Mouse (Mus musculus) CH12.LX (cell line): ENCODE results near the gene Fgfr2.

Experiments used
- CTCF ChIP-seq, 2 experiments: IDR thresholded peaks in 1 of 2; conservative IDR thresholded peaks in 1 of 2; 2 replicates each; pipeline ENCODE4 v1.5.1; 2011 to 2012; ENCODE audit warnings: low read depth in 2 of 2, low read length in 2 of 2, improper control_type of control experiment in 1 of 2, inconsistent platforms in 1 of 2, mild to moderate bottlenecking in 1 of 2, moderate library complexity in 1 of 2
- E2F4 ChIP-seq: IDR thresholded peaks from 2 replicates; pipeline ENCODE4 v1.6.1; 2011; ENCODE audit warnings: low read depth, low read length, improper control_type of control experiment; ENCODE audit not compliant: insufficient replicate concordance
- EP300 ChIP-seq: IDR thresholded peaks from 2 replicates; pipeline ENCODE4 v1.6.1; 2011; ENCODE audit warnings: low read length, improper control_type of control experiment
- HCFC1 ChIP-seq: IDR thresholded peaks from 2 replicates; pipeline ENCODE4 v1.6.1; 2012; ENCODE audit warnings: low read depth, mild to moderate bottlenecking, inconsistent platforms, low read length, improper control_type of control experiment
- KAT2A ChIP-seq: IDR thresholded peaks from 2 replicates; pipeline ENCODE4 v1.6.1; 2012; ENCODE audit warnings: low read length, improper control_type of control experiment, inconsistent platforms; ENCODE audit not compliant: insufficient replicate concordance
- MAFK ChIP-seq: IDR thresholded peaks from 2 replicates; pipeline ENCODE4 v1.6.1; 2011; ENCODE audit warnings: low read length, improper control_type of control experiment; ENCODE audit not compliant: insufficient replicate concordance
- MAX ChIP-seq: IDR thresholded peaks from 2 replicates; pipeline ENCODE4 v1.6.1; 2011; ENCODE audit warnings: low read length, improper control_type of control experiment
- NRF1 ChIP-seq: IDR thresholded peaks from 2 replicates; pipeline ENCODE4 v1.6.1; 2014; ENCODE audit warnings: low read depth, mild to moderate bottlenecking, inconsistent platforms, low read length, improper control_type of control experiment, moderate library complexity
- POLR2A ChIP-seq: IDR thresholded peaks from 2 replicates; pipeline ENCODE4 v1.6.1; 2011; ENCODE audit warnings: low read depth, mild to moderate bottlenecking, improper control_type of control experiment, low read length
- USF1 ChIP-seq: IDR thresholded peaks from 2 replicates; pipeline ENCODE4 v1.6.1; 2014; ENCODE audit warnings: low read depth, mild to moderate bottlenecking, inconsistent platforms, low read length, improper control_type of control experiment

DNA sequence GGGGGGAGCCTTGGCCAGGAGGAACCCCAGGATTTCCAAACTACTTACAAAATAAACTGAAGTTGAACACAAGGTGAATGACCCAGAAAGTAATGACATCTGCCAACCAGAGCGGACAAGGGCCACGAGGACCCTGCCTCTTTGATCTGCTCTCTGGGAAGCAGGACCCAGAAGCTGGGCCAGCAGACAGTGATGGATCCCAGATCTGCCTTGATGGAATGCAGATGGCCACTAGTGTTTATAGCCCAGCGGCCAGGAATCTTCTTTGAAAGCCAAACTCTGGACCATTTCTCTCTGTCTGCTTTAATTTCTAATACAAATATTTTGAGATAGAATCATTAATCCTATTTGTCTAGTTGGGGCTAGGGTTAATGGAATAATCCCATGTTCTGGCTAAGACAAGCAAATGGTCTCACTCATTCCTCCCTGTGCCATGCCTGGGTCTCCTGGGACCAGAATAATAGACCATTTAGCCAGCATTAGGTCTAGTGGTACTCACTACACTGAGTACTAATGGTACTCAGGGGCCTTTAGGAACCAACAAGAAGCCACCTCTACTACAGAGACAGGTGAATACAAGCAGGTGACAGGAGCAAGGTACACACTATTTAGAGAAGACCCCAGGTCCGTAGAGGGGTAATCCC, 674.5 kb downstream of the Fgfr2 start:
- TF ChIP-seq POLR2A (no peak), CTCF (conservative IDR thresholded peaks at IDR 0.05 in 1 of 2, IDR thresholded peaks at IDR 0.05 in 1 of 2; ENCODE audit: low read depth in 2 of 2, low read length in 2 of 2) (no peak), HCFC1 (no peak), MAX (no peak), E2F4 (no peak), USF1 (no peak), EP300 (no peak), MAFK (no peak), NRF1 (no peak), KAT2A (no peak)
